Mouse (Mus musculus) embryonic facial prominence, embryonic 14.5 days (tissue): Measurements from ENCODE around the gene Lrp11. TPM values are rescaled to one million over a fixed set of nuclear protein-coding genes. Genes with fewer than 3 reads are reported as not detected.

Experiments
- ATAC-seq: fragments of 200-750 bp; cut with Nextera tagmentation; 2 replicates; pipeline ENCODE4 v1.8.0; 2017; ENCODE audit warnings: low read depth, moderate number of reproducible peaks, moderate TSS enrichment
- DNase-seq: peaks from one replicate; pipeline ENCODE4 v3.0.0-alpha.2; 2015; ENCODE audit warnings: low spot score
- H3K27ac ChIP-seq: fragments of 300-500 bp; sonication (generic); replicated peaks from 2 replicates; pipeline ENCODE4 v1.5.1; 2014; ENCODE audit warnings: low read depth, mild to moderate bottlenecking, low read length, moderate library complexity
- H3K27me3 ChIP-seq: fragments of 300-500 bp; sonication (generic); replicated peaks from 2 replicates; pipeline ENCODE4 v1.6.1; 2014; ENCODE audit warnings: low read length; ENCODE audit not compliant: control insufficient read depth, insufficient read depth
- H3K36me3 ChIP-seq: fragments of 300-500 bp; sonication (generic); 2 replicates; pipeline ENCODE4 v1.6.1; 2014; ENCODE audit warnings: low read length, mixed read lengths; ENCODE audit not compliant: control insufficient read depth, insufficient read depth
- H3K4me1 ChIP-seq: fragments of 300-500 bp; sonication (generic); 2 replicates; pipeline ENCODE4 v1.6.1; 2014; ENCODE audit warnings: antibody characterized with exemption, low read length; ENCODE audit not compliant: control insufficient read depth, insufficient read depth
- H3K4me2 ChIP-seq: fragments of 300-500 bp; sonication (generic); 2 replicates; pipeline ENCODE4 v1.6.1; 2014; ENCODE audit warnings: low read depth, mild to moderate bottlenecking, low read length, moderate library complexity, mixed read lengths
- H3K4me3 ChIP-seq: fragments of 300-500 bp; sonication (generic); 2 replicates; pipeline ENCODE4 v1.5.1; 2014; ENCODE audit warnings: low read depth, mild to moderate bottlenecking, low read length
- H3K9ac ChIP-seq: fragments of 300-500 bp; sonication (generic); 2 replicates; pipeline ENCODE4 v1.6.1; 2014; ENCODE audit warnings: low read depth, mild to moderate bottlenecking, low read length, moderate library complexity, mixed read lengths
- H3K9me3 ChIP-seq: fragments of 300-500 bp; sonication (generic); 2 replicates; pipeline ENCODE4 v1.6.1; 2016; ENCODE audit warnings: low read length; ENCODE audit not compliant: control insufficient read depth
- WGBS: fragments of 180-500 bp; shearing (Covaris S2); extraction: QIAGEN DNeasy Blood & Tissue Kit; methylation state at CpG from one replicate; pipeline ENCODE4 v1.1.7; 2014; 5-methylcytosine and 5-hydroxymethylcytosine counted together
- polyA plus RNA-seq: library from polyadenylated mRNA; unstranded; fragments of >200 nt; fragmentation: Nextera tagmentation; extraction: Ambion mirVana; gene quantifications from 2 replicates; pipeline ENCODE4 v1.2.1, GENCODE M21; 2014

Lrp11 gene
- polyA plus RNA-seq, 1 experiment from 2014 or later, result 5.4 TPM

DNA sequence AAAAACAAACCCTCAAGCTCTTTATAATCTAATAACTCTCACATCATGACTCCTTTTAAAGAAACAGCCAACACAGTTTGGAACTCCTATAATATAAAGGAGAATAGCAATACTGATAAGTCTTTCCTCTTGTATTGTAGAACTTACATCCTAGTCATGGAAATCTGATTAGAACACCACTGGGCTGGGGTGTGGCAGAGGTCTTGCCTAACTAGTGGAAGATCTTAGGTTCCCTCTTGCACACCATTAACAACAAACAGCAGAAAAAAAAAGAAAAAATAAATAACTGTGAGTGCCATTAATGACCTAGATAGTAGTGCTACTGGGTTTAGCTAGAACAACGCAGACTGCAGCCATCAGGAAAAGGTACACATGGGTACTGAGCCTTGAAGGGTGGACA, 75.3 kb downstream of the Lrp11 start:
- Histone ChIP-seq H3K36me3 (peaks cover 3% of the 10 kb centered on the region), H3K27ac (no peak overlapping the region), H3K4me2 (no peak overlapping the region), H3K9ac (no peak overlapping the region), H3K4me3 (no peak overlapping the region), H3K9me3 (no peaks in the 10 kb centered on the region), H3K4me1 (peaks cover 14% of the 10 kb centered on the region), H3K27me3 (no peaks in the 10 kb centered on the region)
- ATAC-seq (no peak), DNase-seq (no peak)
- WGBS, result 80% methylated on average over 1 of the region's 1 CpGs

DNA sequence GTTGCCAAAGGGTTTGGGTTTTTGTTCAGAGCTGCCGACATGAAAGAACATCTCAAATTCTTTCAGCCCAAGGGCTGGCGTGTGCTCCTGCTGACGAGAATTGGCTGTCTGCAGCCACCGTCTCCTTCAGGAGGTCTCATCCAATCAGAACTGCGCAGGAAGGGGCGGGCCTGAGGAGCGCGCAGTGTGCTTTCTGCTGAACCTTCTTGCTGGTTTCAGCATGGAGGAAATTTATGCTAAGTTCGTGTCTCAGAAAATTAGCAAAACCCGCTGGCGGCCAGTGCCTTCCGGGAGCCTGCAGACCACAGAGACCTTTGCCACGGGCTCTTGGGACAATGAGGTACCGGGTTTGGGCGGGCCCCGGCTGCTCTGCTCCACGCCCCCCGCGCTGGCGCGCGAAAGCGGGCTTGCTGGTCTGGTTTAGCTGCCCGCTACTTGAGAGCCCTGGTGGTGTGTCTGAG, 77.8 kb downstream of the Lrp11 start, which contains the start of gene Nup43:
Gene Nup43 (plus strand): TSS at position 162 of the 461 bp plus-strand sequence.
- ATAC-seq, result peak; percentile 87

DNA sequence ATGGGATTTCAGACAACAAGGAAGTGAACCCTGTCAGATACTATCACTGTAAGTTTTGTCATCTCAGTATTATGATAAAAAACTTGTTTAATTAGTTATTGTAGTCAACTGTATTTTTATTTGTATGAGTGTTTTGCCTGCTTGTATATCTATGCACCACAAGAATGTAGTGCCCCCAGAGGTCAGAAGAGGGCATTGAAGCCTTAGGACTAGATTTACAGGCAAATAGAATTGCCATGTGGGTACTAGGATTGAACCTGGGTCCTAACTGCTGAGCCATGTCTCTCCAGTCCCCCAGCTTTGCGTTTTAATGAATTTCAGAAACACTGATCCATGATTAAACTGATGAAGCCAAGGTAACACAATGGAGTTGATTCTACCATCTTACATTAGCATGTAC, 84.1 kb downstream of the Lrp11 start:
- ATAC-seq (no peak), DNase-seq (peak; percentile 19)
- no peak overlapping the region for H3K27ac ChIP-seq
- no peaks in the 10 kb centered on the region for H3K4me1 ChIP-seq
- H3K36me3 ChIP-seq, result peaks cover 70% of the 10 kb centered on the region
- whole genome bisulfite sequencing, result 79% methylated on average over 1 of the region's 1 CpGs
- no peak overlapping the region for H3K4me3 ChIP-seq
- H3K9me3 ChIP-seq, result no peaks in the 10 kb centered on the region
- no peak overlapping the region for H3K4me2 ChIP-seq
- no peaks in the 10 kb centered on the region for H3K27me3 ChIP-seq
- no peak overlapping the region for H3K9ac ChIP-seq

More for the DNA sequence above, 77.8 kb downstream of the Lrp11 start, which contains the start of gene Nup43:
- WGBS, result under 1% methylated on average over 22 of the region's 24 CpGs
- DNase-seq, result peak; percentile 96
- Histone ChIP-seq H3K27me3 (no peaks in the 10 kb centered on the region), H3K9ac (peak within 1 kb of the TSS; percentile 75), H3K4me2 (peak within 1 kb of the TSS; percentile 69), H3K4me1 (peaks cover 14% of the 10 kb centered on the region), H3K27ac (peak within 1 kb of the TSS; percentile 67), H3K36me3 (peaks cover 24% of the 10 kb centered on the region), H3K9me3 (no peaks in the 10 kb centered on the region), H3K4me3 (peak within 1 kb of the TSS; percentile 82)

Other genes with a start within 250 kb of the Lrp11 start
- 2.8 and 4.0 TPM in 2 replicates for gene Ulbp1, start 116.2 kb upstream of the Lrp11 start, polyA plus RNA-seq
- gene Nup43, start 77.7 kb downstream of the Lrp11 start, polyA plus RNA-seq, result 37.0 and 41.8 TPM in 2 replicates
- 126 and 130 TPM in 2 replicates for gene Pcmt1, start 91.3 kb downstream of the Lrp11 start, polyA plus RNA-seq
- gene Lats1, start 91.4 kb downstream of the Lrp11 start, polyA plus RNA-seq, result 12.2 and 12.6 TPM in 2 replicates
- gene Katna1, start 136.2 kb downstream of the Lrp11 start, polyA plus RNA-seq, result 48.0 and 51.8 TPM in 2 replicates
- 82.9 and 87.3 TPM in 2 replicates for gene Ginm1, start 203.0 kb downstream of the Lrp11 start, polyA plus RNA-seq
- gene Ppil4, start 203.1 kb downstream of the Lrp11 start, polyA plus RNA-seq, result 32.8 and 33.6 TPM in 2 replicates
- 0.11 and 0.24 TPM in 2 replicates for gene Zc3h12d, start 242.7 kb downstream of the Lrp11 start, polyA plus RNA-seq